Mouse (Mus musculus): ENCODE results near the gene Muc3.

DNA sequence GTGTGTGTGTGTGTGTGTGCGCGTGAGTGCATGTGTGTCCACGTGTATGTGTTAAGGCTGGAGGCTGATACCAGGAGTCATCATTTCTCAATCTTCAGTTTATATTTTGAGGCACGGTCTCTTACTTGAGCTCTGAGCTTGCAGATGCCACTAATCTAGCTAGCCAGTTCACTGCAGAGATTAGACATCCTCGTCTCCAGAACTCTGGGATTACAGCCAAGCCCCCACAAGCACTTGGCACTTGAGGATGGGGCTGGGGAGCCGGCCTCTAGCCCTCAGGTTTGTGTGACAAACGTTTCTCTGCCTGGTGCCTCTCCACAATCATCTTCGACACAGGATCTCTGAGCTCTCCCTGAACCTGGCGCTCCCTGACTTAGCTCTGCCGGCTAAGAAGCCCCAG, 58.3 kb downstream of the Muc3 start:
- no peak for TF ChIP-seq POLR2A (IDR thresholded peaks at IDR 0.05; ENCODE audit: borderline replicate concordance, low read depth, low read length)
- no peak for TF ChIP-seq CTCF (IDR thresholded peaks at IDR 0.05; ENCODE audit: low read depth, low read length)

Measured in bone marrow macrophage, adult 2 months (primary cell).